Mouse (Mus musculus): ENCODE data around the gene Olfr1410.

The Olfr1410 gene

GRCm38 (mm10) chr1:92640393-92640792, 34.8 kb downstream of the Olfr1410 start:
- DNase-seq (ENCODE audit: low read depth, low spot score) = no peak

- DNase-seq (ENCODE audit: low read depth, low spot score) = peak; percentile 93
These were observed 36.1 kb downstream of the Olfr1410 start, which contains the start of gene Cops9 for GRCm38 (mm10) chr1:92641514-92642272. Gene Cops9 (minus strand): TSS chr1:92641985.

- DNase-seq (ENCODE audit: low read depth, low spot score) = no peak
These were observed 38.1 kb downstream of the Olfr1410 start for GRCm38 (mm10) chr1:92643691-92644090.

- DNase-seq (ENCODE audit: low read depth, low spot score) = no peak
These were observed 39.3 kb downstream of the Olfr1410 start for GRCm38 (mm10) chr1:92644916-92645315.

GRCm38 (mm10) chr1:92646111-92646510, 40.5 kb downstream of the Olfr1410 start:
- DNase-seq (ENCODE audit: low read depth, low spot score) = no peak

GRCm38 (mm10) chr1:92646601-92647000, 41.0 kb downstream of the Olfr1410 start:
- no peak for DNase-seq (ENCODE audit: low read depth, low spot score)

- no peak for DNase-seq (ENCODE audit: low read depth, low spot score)
These were observed 41.4 kb downstream of the Olfr1410 start for GRCm38 (mm10) chr1:92647026-92647425.

- DNase-seq (ENCODE audit: low read depth, low spot score) = peak; percentile 87
These were observed 42.2 kb downstream of the Olfr1410 start for GRCm38 (mm10) chr1:92647752-92648151.

GRCm38 (mm10) chr1:92648197-92648596, 42.6 kb downstream of the Olfr1410 start:
- DNase-seq (ENCODE audit: low read depth, low spot score) = no peak

- DNase-seq (ENCODE audit: low read depth, low spot score) = peak; percentile 87
These were observed 43.1 kb downstream of the Olfr1410 start, which contains the start of gene Otos for GRCm38 (mm10) chr1:92648673-92649072. Gene Otos (minus strand): TSS chr1:92648841.

GRCm38 (mm10) chr1:92651467-92651866, 45.9 kb downstream of the Olfr1410 start:
- DNase-seq (ENCODE audit: low read depth, low spot score) = no peak

- no peak for DNase-seq (ENCODE audit: low read depth, low spot score)
These were observed 47.6 kb downstream of the Olfr1410 start for GRCm38 (mm10) chr1:92653179-92653578.

- DNase-seq (ENCODE audit: low read depth, low spot score) = no peak
These were observed 49.1 kb downstream of the Olfr1410 start for GRCm38 (mm10) chr1:92654676-92655075.

- peak; percentile 32 for DNase-seq (ENCODE audit: low read depth, low spot score)
These were observed 51.6 kb downstream of the Olfr1410 start for GRCm38 (mm10) chr1:92657025-92657820.

- DNase-seq (ENCODE audit: low read depth, low spot score) = no peak
These were observed 53.8 kb downstream of the Olfr1410 start for GRCm38 (mm10) chr1:92659392-92659791.

Data from mesoderm, embryonic 11.5 days (tissue).